11 mouse cellular contexts compared by ENCODE assay signal in genomic region chr9:108267691-108268090, GRCm38 (mm10). TPM values are rescaled to one million over a fixed set of nuclear protein-coding genes. Genes with fewer than 3 reads are reported as not detected.
DNase-seq lines count a peak whose midpoint lies in the region; TF ChIP-seq lines count a peak whose summit lies in the region.
"Had no signal": no experiment of that assay in that cellular context is flagged by ENCODE, and none has a peak within 500 bp of the region (broad histone marks: within the 10 kb centered on the region; RNA-seq: fewer than 3 reads in every experiment).

No protein-coding gene starts in this region.

- intact Hi-C loops in heart, postnatal 14 days (cut with DNase I) = no loop called here

- no peak for TF ChIP-seq CTCF in testis, adult 2 months (IDR thresholded peaks at IDR 0.05; ENCODE audit: control insufficient read depth, insufficient read depth, insufficient replicate concordance, low read depth, low read length)

- no peak for TF ChIP-seq POLR2A in testis, adult 2 months (IDR thresholded peaks at IDR 0.05; ENCODE audit: control insufficient read depth, low read depth, low read length)

- H3K36me3 ChIP-seq in testis, adult 2 months (ENCODE audit: control insufficient read depth, insufficient read depth, low read length) = no peaks in the 10 kb centered on the region
- H3K36me3 ChIP-seq: liver, embryonic 13.5 days had no signal

- peak; percentile 21 for DNase-seq in kidney, postnatal 10 days
- no peak for DNase-seq in kidney, adult 8-10 months
- DNase-seq in heart, adult 18-20 months = peak; percentile 81 to 82
- peak; percentile 59 to 67 for DNase-seq in heart, postnatal 14 days
- DNase-seq in adrenal gland, adult 18-20 months (ENCODE audit: low spot score in 2 of 2) = no peak
- no peak for DNase-seq in c-Kit-positive CD71-positive TER-119-positive erythroid progenitor cells, embryonic 14.5 days (ENCODE audit: low spot score)
- no peak for DNase-seq in cerebellum, adult 11-12 months
- DNase-seq: cerebellum, adult 18-20 months; liver, embryonic 13.5 days; midbrain, embryonic 14.5 days had no signal

- peak overlapping the region; percentile 47 for H3K27ac ChIP-seq in testis, adult 2 months (ENCODE audit: control insufficient read depth, insufficient read depth, low read depth, low read length)
- H3K27ac ChIP-seq: liver, embryonic 13.5 days had no signal

- peaks cover 9% of the 10 kb centered on the region for H3K4me1 ChIP-seq in testis, adult 2 months (ENCODE audit: control insufficient read depth, insufficient read depth, low read length)

- H3K4me3 ChIP-seq in testis, adult 2 months (ENCODE audit: control insufficient read depth, low read depth, low read length) = no peak overlapping the region
- H3K4me3 ChIP-seq: liver, embryonic 13.5 days had no signal

- H3K27me3 ChIP-seq in testis, adult 2 months (ENCODE audit: control insufficient read depth, insufficient read depth, low read length) = no peaks in the 10 kb centered on the region

RNA-seq across cellular contexts. Expression of gene Dag1, which starts 3.9 kb away (rescaled TPM):
- 100 to 1,000 TPM; 290 to 300 TPM for total RNA-seq in heart, adult 18-20 months (2021)
- 100 to 1,000 TPM; 362 to 379 TPM for total RNA-seq in heart, postnatal 14 days (2021)
- polyA plus RNA-seq in testis, adult 2 months (2012; rRNA removed) = 14.0 and 17.2 TPM in 2 replicates
- 100 to 1,000 TPM; 136 to 137 TPM for total RNA-seq in adrenal gland, adult 18-20 months (2021)

RNA-seq across cellular contexts. Expression of gene Nicn1, which starts 22.5 kb away (rescaled TPM):
- 10 to 100 TPM; 22.2 to 25.6 TPM for total RNA-seq in heart, adult 18-20 months (2021)
- total RNA-seq in heart, postnatal 14 days (2021) = 10 to 100 TPM; 18.4 to 19.8 TPM
- polyA plus RNA-seq in testis, adult 2 months (2012; rRNA removed) = 23.1 and 24.8 TPM in 2 replicates
- 10 to 100 TPM; 19.0 to 29.2 TPM for total RNA-seq in adrenal gland, adult 18-20 months (2021)

RNA-seq across cellular contexts. Expression of gene Amt, which starts 29.0 kb away (rescaled TPM):
- 1 to 10 TPM; 5.0 to 5.8 TPM for total RNA-seq in heart, adult 18-20 months (2021)
- total RNA-seq in heart, postnatal 14 days (2021) = 1 to 10 TPM; 5.4 to 7.0 TPM
- polyA plus RNA-seq in testis, adult 2 months (2012; rRNA removed) = 4.3 and 7.9 TPM in 2 replicates
- total RNA-seq in adrenal gland, adult 18-20 months (2021) = 1 to 10 TPM; 4.2 to 5.8 TPM

RNA-seq across cellular contexts. Expression of gene Rhoa, which starts 38.2 kb away (rescaled TPM):
- total RNA-seq in heart, adult 18-20 months (2021) = 100 to 1,000 TPM; 229 to 232 TPM
- total RNA-seq in heart, postnatal 14 days (2021) = 100 to 1,000 TPM; 250 to 262 TPM
- 34.8 and 40.5 TPM in 2 replicates for polyA plus RNA-seq in testis, adult 2 months (2012; rRNA removed)
- total RNA-seq in adrenal gland, adult 18-20 months (2021) = 100 to 1,000 TPM; 356 to 357 TPM

RNA-seq across cellular contexts. Expression of gene Tcta, which starts 38.3 kb away (rescaled TPM):
- 10 to 100 TPM; 67.6 to 76.8 TPM for total RNA-seq in heart, adult 18-20 months (2021)
- total RNA-seq in heart, postnatal 14 days (2021) = 10 to 100 TPM; 25.4 to 25.5 TPM
- 40.4 and 42.0 TPM in 2 replicates for polyA plus RNA-seq in testis, adult 2 months (2012; rRNA removed)
- total RNA-seq in adrenal gland, adult 18-20 months (2021) = 10 to 100 TPM; 36.1 to 36.2 TPM

Comparison
In these comparisons a context has a peak if more than half of its experiments do, and no peak if none do; other contexts are left out.
1. DNase-seq: peak in kidney, postnatal 10 days (single experiment), heart, adult 18-20 months (2 of 2) and heart, postnatal 14 days (2 of 2); none in kidney, adult 8-10 months (0 of 2), adrenal gland, adult 18-20 months (0 of 2), c-Kit-positive CD71-positive TER-119-positive erythroid progenitor cells, embryonic 14.5 days (single experiment) and cerebellum, adult 11-12 months (single experiment).